Mouse (Mus musculus) olfactory bulb, adult 2 months (tissue): ENCODE data around the gene Gfra1. TPM values are rescaled to one million over a fixed set of nuclear protein-coding genes. Genes with fewer than 3 reads are reported as not detected.

Experiments used
- H3K27ac ChIP-seq: fragments of 200-500 bp; 2 replicates; pipeline ENCODE4 v1.5.1; 2012; ENCODE audit warnings: low read depth, low read length; ENCODE audit not compliant: insufficient read depth
- H3K4me1 ChIP-seq: fragments of 200-500 bp; 2 replicates; pipeline ENCODE4 v1.6.1; 2012; ENCODE audit warnings: low read length; ENCODE audit not compliant: control insufficient read depth, insufficient read depth
- H3K4me3 ChIP-seq: fragments of 200-500 bp; 2 replicates; pipeline ENCODE4 v1.5.1; 2012; ENCODE audit warnings: mild to moderate bottlenecking, low read depth, low read length, moderate library complexity; ENCODE audit not compliant: insufficient read depth
- CTCF ChIP-seq: fragments of 200-500 bp; IDR thresholded peaks from 2 replicates; pipeline ENCODE4 v1.5.1; 2012; ENCODE audit warnings: low read depth, mild to moderate bottlenecking, low read length, moderate library complexity; ENCODE audit not compliant: insufficient read depth
- POLR2A ChIP-seq: fragments of 200-500 bp; IDR thresholded peaks from 2 replicates; pipeline ENCODE4 v1.6.1; 2012; ENCODE audit warnings: mild to moderate bottlenecking, low read depth, low read length, moderate library complexity; ENCODE audit not compliant: insufficient read depth
- WGBS: fragments of 180-500 bp; shearing (Covaris S2); methylation state at CpG from one replicate; pipeline ENCODE4 v1.1.7; 2018; 5-methylcytosine and 5-hydroxymethylcytosine counted together
- polyA plus RNA-seq: library from polyadenylated mRNA; stranded (reverse); fragments of >200 nt; gene quantifications from 2 replicates; pipeline ENCODE4 v1.2.4, GENCODE M21; 2012; ENCODE audit warnings: low replicate concordance; ENCODE audit not compliant: missing spikeins, insufficient read depth, insufficient read length

Gene Gfra1
- polyA plus RNA-seq, 1 experiment = not detected

GRCm38 (mm10) chr19:58199679-58200078, 256.0 kb downstream of the Gfra1 start:
- TF ChIP-seq POLR2A (no peak), CTCF (no peak)
- Histone ChIP-seq H3K27ac (no peak overlapping the region), H3K4me3 (no peak overlapping the region), H3K4me1 (no peaks in the 10 kb centered on the region)
- WGBS = 88% methylated on average over 5 of the region's 5 CpGs

DNA sequence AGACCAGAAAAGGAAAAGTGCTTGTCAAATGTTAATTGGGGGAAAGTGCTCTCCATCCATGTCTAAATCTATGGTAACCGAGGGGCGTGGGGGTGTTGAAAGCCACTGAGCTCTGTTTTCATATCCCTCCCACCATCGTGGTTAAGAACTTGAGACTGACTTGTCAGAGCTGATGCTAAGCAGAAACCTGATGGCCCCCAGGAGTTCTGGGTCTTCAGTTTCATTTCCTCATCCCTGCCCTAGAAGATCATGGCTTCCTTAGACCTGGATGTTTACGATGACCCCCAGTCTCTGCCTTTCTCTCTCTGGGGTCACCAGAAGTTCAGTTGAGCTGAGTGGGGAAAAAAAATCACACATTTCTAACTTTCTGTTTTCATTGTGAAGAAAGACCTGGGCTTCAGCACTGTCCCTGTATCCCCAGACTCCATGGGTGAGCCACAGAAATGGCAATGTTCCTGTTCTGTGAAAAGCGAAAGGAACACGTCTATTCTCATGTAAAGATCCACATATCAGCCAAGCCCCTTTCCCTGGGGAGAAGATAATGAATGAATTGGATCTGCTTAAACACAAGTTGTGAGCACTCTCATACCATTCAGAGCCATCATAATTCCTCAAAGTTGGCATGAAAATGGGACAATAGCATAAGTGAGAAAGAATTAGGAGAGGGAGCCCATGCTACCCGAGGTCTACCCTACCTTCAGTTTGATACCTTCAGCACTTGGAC, 261.8 kb downstream of the Gfra1 start:
- no peak for TF ChIP-seq POLR2A
- no peak for TF ChIP-seq CTCF
- Histone ChIP-seq H3K27ac (no peak overlapping the region), H3K4me3 (no peak overlapping the region), H3K4me1 (no peaks in the 10 kb centered on the region)
- 83% methylated on average over 7 of the region's 7 CpGs for WGBS

GRCm38 (mm10) chr19:58190947-58191346, 264.8 kb downstream of the Gfra1 start:
- Histone ChIP-seq H3K4me3 (no peak overlapping the region), H3K4me1 (no peaks in the 10 kb centered on the region), H3K27ac (no peak overlapping the region)
- no peak for TF ChIP-seq POLR2A
- no peak for TF ChIP-seq CTCF
- 88% methylated on average over 2 of the region's 2 CpGs for WGBS

- H3K4me3 ChIP-seq = no peak overlapping the region
- 71% methylated on average over 4 of the region's 4 CpGs for WGBS
- no peak overlapping the region for H3K27ac ChIP-seq
- TF ChIP-seq CTCF (no peak), POLR2A (no peak)
- H3K4me1 ChIP-seq = no peaks in the 10 kb centered on the region
Measured at GRCm38 (mm10) chr19:58186558-58186957, 269.2 kb downstream of the Gfra1 start.

Other genes with a start within 250 kb of the Gfra1 start
- gene Ccdc172, start 56.1 kb upstream of the Gfra1 start, polyA plus RNA-seq = not detected in 2 replicates
- gene Pnlip, start 196.6 kb upstream of the Gfra1 start, polyA plus RNA-seq = not detected in 2 replicates